Mouse (Mus musculus) neural tube, embryonic 14.5 days (tissue): ENCODE results near the gene Mrpl45. TPM values are rescaled to one million over a fixed set of nuclear protein-coding genes. Genes with fewer than 3 reads are reported as not detected.

Experiments
- polyA plus RNA-seq: library from polyadenylated mRNA; unstranded; fragments of >200 nt; fragmentation: Nextera tagmentation; extraction: Ambion mirVana; gene quantifications from 2 replicates; pipeline ENCODE4 v1.2.1, GENCODE M21; 2014

The Mrpl45 gene
- polyA plus RNA-seq, 1 experiment from 2014 or later: 43.9 TPM

Other genes with a start within 250 kb of the Mrpl45 start
- 0.14 and 0.21 TPM in 2 replicates for gene Tbx21, start 200.4 kb upstream of the Mrpl45 start, polyA plus RNA-seq
- 8.4 and 9.0 TPM in 2 replicates for gene Tbkbp1, start 164.2 kb upstream of the Mrpl45 start, polyA plus RNA-seq
- gene Kpnb1, start 127.8 kb upstream of the Mrpl45 start, polyA plus RNA-seq: 32.1 and 38.0 TPM in 2 replicates
- gene Npepps, start 35.1 kb upstream of the Mrpl45 start, polyA plus RNA-seq: 137 and 157 TPM in 2 replicates
- 0.49 and 0.71 TPM in 2 replicates for gene Gpr179, start 36.4 kb downstream of the Mrpl45 start, polyA plus RNA-seq
- gene Socs7, start 46.8 kb downstream of the Mrpl45 start, polyA plus RNA-seq: 6.3 and 6.7 TPM in 2 replicates
- gene Arhgap23, start 99.8 kb downstream of the Mrpl45 start, polyA plus RNA-seq: 9.2 and 9.6 TPM in 2 replicates
- gene 4933428G20Rik, start 184.6 kb downstream of the Mrpl45 start, polyA plus RNA-seq: 0.26 and 0.33 TPM in 2 replicates